Mouse (Mus musculus): Measurements from ENCODE around the gene Trmu. TPM values are rescaled to one million over a fixed set of nuclear protein-coding genes. Genes with fewer than 3 reads are reported as not detected.
A peak's percentile ranks its signal among the peaks of the same experiment; 100 is the strongest.
"Not testable (repeated sequence)": the region's sequence is repeated elsewhere in the genome, so short reads cannot be mapped to it uniquely, and the experiment has no call there.

Gene Trmu
- polyA plus RNA-seq, 1 experiment from 2014 or later, result 34.4 TPM

- peaks cover 92% of the 10 kb centered on the region for H3K36me3 ChIP-seq
- not testable (repeated sequence) for H3K4me3 ChIP-seq; H3K27me3 ChIP-seq (ENCODE audit: insufficient read depth, poor library complexity, severe bottlenecking); H3K4me1 ChIP-seq; DNase-seq (ENCODE audit: low spot score); H3K9me3 ChIP-seq; H3K27ac ChIP-seq
- WGBS, result 93% methylated on average over 7 of the region's 7 CpGs
These were observed 13.2 kb upstream of the Trmu start for GRCm38 (mm10) chr15:85865913-85866312.

DNA sequence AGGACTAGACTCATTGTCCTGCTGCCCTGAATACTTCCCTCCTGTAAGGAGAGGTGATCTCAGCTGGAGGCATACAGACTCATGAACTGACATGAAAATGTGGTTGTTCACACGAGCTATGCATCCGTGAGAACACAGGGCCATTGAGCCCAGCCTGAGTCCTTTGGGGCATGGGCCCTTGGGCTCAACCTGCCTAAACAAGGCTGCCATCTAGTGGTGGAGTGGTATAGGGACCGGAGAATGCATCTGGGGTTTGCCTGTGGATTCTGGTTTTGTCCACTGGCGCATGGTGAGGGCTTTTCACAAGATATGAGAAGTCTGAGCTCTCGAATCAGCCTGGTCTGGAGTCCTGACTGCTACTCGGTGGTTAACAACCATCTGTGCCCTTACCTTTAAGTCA is 11.4 kb upstream of the Trmu start:
- Histone ChIP-seq H3K4me3 (no peak overlapping the region), H3K36me3 (peaks cover 99% of the 10 kb centered on the region), H3K4me1 (no peaks in the 10 kb centered on the region), H3K27ac (no peak overlapping the region), H3K9me3 (no peaks in the 10 kb centered on the region), H3K27me3 (ENCODE audit: insufficient read depth, poor library complexity, severe bottlenecking) (no peaks in the 10 kb centered on the region)
- 59% methylated on average over 6 of the region's 6 CpGs for WGBS
- DNase-seq (ENCODE audit: low spot score), result peak; percentile 83

DNA sequence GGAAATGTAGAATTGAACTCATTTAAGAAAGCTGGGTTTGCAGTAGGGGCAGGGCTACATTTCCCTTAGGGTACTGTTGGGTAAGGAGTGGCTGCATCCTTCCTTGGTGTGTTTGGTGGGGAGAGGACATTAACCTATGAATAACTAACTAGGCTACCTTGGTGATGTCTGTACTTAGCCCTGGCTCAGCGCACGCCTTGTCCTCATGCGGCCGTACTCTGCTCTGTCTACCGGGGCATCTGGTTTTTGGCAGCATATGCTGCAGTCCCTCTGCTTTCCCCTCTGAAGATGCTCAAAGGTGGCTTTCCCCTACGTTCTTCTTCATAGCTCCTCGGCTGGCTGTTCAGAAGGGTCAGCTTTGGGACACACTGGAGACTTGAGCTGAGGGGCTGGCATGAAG is 1.8 kb upstream of the Trmu start:
- DNase-seq (ENCODE audit: low spot score), result no peak
- WGBS, result 91% methylated on average over 7 of the region's 7 CpGs
- H3K36me3 ChIP-seq, result peaks cover 49% of the 10 kb centered on the region

GRCm38 (mm10) chr15:85879498-85879895 is 385 bp downstream of the Trmu start:
- Histone ChIP-seq H3K4me1 (peaks cover 18% of the 10 kb centered on the region), H3K27me3 (ENCODE audit: insufficient read depth, poor library complexity, severe bottlenecking) (no peaks in the 10 kb centered on the region), H3K27ac (peak overlapping the region; percentile 91), H3K4me3 (peak overlapping the region; percentile 83), H3K9me3 (no peaks in the 10 kb centered on the region), H3K36me3 (peaks cover 48% of the 10 kb centered on the region)
- under 1% methylated on average over 18 of the region's 18 CpGs for WGBS
- no peak for DNase-seq (ENCODE audit: low spot score)

More for the DNA sequence above, 1.8 kb upstream of the Trmu start:
- Histone ChIP-seq H3K4me1 (peaks cover 18% of the 10 kb centered on the region), H3K9me3 (no peaks in the 10 kb centered on the region), H3K27ac (no peak overlapping the region), H3K4me3 (no peak overlapping the region), H3K27me3 (ENCODE audit: insufficient read depth, poor library complexity, severe bottlenecking) (no peaks in the 10 kb centered on the region)

DNA sequence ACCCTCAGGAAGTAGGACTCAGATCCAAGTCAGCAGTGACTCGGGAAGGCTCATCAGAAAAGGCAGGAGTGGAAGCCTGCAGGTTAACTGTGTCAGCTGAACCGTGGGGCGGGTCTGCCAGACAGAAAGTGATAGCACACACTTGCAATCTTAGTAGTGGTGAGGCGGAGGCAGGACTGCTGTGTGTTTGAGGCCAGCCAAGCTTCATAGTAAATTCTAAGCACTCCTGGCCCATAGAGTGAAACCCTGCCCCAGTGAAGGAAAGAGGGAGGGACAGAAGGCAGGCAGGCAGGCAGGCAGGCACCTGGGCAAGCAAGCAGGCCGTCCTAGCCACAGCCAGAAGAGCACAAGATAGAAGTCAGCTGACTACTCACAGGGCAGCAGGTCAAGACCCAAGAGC is 6.5 kb downstream of the Trmu start:
- DNase-seq (ENCODE audit: low spot score), result no peak
- no peaks in the 10 kb centered on the region for H3K4me1 ChIP-seq
- H3K9me3 ChIP-seq, result no peaks in the 10 kb centered on the region
- H3K27me3 ChIP-seq (ENCODE audit: insufficient read depth, poor library complexity, severe bottlenecking), result no peaks in the 10 kb centered on the region
- 82% methylated on average over 5 of the region's 5 CpGs for WGBS
- H3K27ac ChIP-seq, result no peak overlapping the region
- H3K36me3 ChIP-seq, result peaks cover 54% of the 10 kb centered on the region
- no peak overlapping the region for H3K4me3 ChIP-seq

GRCm38 (mm10) chr15:85889235-85889634 is 10.1 kb downstream of the Trmu start:
- no peak for DNase-seq (ENCODE audit: low spot score)
- H3K36me3 ChIP-seq, result peaks cover 72% of the 10 kb centered on the region
- WGBS, result 81% methylated on average over 4 of the region's 4 CpGs

DNA sequence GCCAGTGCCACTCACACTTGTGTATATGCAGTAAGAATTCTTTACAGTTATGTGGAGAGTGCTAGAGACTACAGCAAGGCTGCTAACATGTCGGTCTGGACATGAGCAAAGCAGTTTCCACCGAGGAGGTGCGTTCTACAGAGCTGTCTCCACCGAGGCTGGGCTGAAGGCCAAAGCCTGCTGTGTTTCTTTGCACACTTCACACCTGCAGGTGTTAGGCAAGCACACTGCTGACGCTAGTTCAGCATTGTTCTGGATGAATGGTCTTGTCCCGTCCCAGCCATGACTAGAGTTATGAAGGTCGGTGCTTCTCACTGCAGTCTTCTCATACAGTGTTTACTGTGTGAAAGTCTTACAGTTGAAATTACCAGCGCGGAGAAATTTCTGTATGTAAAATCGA is 12.9 kb downstream of the Trmu start:
- Histone ChIP-seq H3K9me3 (no peaks in the 10 kb centered on the region), H3K4me1 (no peaks in the 10 kb centered on the region), H3K27ac (no peak overlapping the region), H3K4me3 (no peak overlapping the region), H3K36me3 (peaks cover 73% of the 10 kb centered on the region), H3K27me3 (ENCODE audit: insufficient read depth, poor library complexity, severe bottlenecking) (no peaks in the 10 kb centered on the region)
- WGBS, result 84% methylated on average over 10 of the region's 10 CpGs
- no peak for DNase-seq (ENCODE audit: low spot score)

More at GRCm38 (mm10) chr15:85889235-85889634, 10.1 kb downstream of the Trmu start:
- no peaks in the 10 kb centered on the region for H3K4me1 ChIP-seq
- no peak overlapping the region for H3K27ac ChIP-seq
- no peaks in the 10 kb centered on the region for H3K27me3 ChIP-seq (ENCODE audit: insufficient read depth, poor library complexity, severe bottlenecking)
- H3K4me3 ChIP-seq, result no peak overlapping the region
- H3K9me3 ChIP-seq, result no peaks in the 10 kb centered on the region

- Histone ChIP-seq H3K27me3 (ENCODE audit: insufficient read depth, poor library complexity, severe bottlenecking) (no peaks in the 10 kb centered on the region), H3K27ac (no peak overlapping the region), H3K36me3 (peaks cover 80% of the 10 kb centered on the region), H3K9me3 (no peaks in the 10 kb centered on the region), H3K4me1 (no peaks in the 10 kb centered on the region), H3K4me3 (no peak overlapping the region)
- 82% methylated on average over 13 of the region's 13 CpGs for WGBS
- no peak for DNase-seq (ENCODE audit: low spot score)
These were observed 13.5 kb downstream of the Trmu start for GRCm38 (mm10) chr15:85892498-85893118.

DNA sequence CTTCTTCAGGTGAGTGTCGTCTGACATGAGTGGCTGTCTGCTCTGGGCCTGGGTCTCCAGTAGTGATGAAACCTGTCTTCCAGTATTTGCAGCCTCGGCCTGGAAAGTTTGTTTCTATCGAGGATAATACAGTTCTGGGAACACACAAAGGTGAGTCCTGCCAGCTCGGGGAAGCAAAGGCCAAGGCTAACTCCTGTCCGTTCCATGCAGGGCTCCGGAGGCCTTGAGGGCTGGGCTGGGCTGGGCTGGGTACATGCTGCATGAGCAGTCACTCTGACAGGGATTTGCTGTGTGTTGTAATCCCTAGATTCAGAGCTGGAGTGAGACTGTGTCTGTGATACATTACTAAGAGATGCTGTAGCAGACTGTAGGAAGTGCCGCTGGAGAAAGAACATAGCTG is 14.8 kb downstream of the Trmu start:
- DNase-seq (ENCODE audit: low spot score), result no peak
- Histone ChIP-seq H3K9me3 (no peaks in the 10 kb centered on the region), H3K27me3 (ENCODE audit: insufficient read depth, poor library complexity, severe bottlenecking) (no peaks in the 10 kb centered on the region), H3K4me1 (no peaks in the 10 kb centered on the region), H3K4me3 (no peak overlapping the region), H3K36me3 (peaks cover 88% of the 10 kb centered on the region), H3K27ac (no peak overlapping the region)
- 84% methylated on average over 7 of the region's 7 CpGs for WGBS

DNA sequence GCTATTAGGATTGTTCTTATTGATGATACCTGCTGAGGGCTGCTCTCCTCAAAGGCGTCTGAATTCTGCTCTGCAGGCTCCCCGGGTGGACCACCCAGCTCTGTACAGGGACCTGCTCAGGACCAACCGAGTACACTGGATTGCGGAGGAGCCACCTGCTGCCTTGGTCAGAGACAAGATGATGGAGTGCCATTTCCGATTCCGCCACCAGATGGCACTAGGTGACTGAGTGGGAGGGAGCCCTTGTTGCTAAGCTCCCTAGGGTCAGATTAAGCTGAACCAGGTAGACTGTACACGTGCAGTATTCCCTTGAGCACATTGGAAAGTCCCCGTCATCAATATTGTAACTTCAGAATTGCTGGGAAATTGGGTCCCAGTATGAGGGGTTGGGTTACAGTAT is 17.2 kb downstream of the Trmu start:
- H3K4me3 ChIP-seq, result no peak overlapping the region
- peaks cover 88% of the 10 kb centered on the region for H3K36me3 ChIP-seq
- WGBS, result 24% methylated on average over 8 of the region's 8 CpGs

DNA sequence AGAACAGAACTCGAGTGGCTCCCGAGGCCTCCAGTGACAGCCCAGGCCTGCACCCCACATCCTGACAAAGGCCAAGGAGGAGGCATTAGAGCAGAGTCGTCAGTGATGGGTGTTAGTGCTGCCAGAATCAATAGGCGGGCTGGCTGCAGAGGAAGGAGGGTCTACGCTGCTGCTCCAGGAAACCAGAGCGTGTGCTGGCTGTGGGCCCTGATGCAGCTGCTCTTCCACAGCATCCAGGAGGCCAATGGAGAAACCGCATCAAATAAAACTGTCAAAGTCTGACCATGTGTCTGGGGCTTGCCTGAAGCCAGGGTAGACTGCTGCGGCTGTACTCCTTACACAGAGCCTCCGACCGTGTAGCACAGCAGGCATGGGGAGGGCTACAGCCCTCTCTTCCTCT is 18.0 kb downstream of the Trmu start:
- WGBS, result 90% methylated on average over 10 of the region's 10 CpGs
- Histone ChIP-seq H3K36me3 (peaks cover 80% of the 10 kb centered on the region), H3K4me1 (peaks cover 12% of the 10 kb centered on the region), H3K4me3 (no peak overlapping the region), H3K27me3 (ENCODE audit: insufficient read depth, poor library complexity, severe bottlenecking) (no peaks in the 10 kb centered on the region), H3K27ac (no peak overlapping the region), H3K9me3 (no peaks in the 10 kb centered on the region)
- DNase-seq (ENCODE audit: low spot score), result no peak

More for the DNA sequence above, 17.2 kb downstream of the Trmu start:
- Histone ChIP-seq H3K4me1 (peaks cover 5% of the 10 kb centered on the region; the same call in 1 of the 2 replicates), H3K27ac (no peak overlapping the region), H3K9me3 (no peaks in the 10 kb centered on the region), H3K27me3 (ENCODE audit: insufficient read depth, poor library complexity, severe bottlenecking) (no peaks in the 10 kb centered on the region)
- DNase-seq (ENCODE audit: low spot score), result no peak

DNA sequence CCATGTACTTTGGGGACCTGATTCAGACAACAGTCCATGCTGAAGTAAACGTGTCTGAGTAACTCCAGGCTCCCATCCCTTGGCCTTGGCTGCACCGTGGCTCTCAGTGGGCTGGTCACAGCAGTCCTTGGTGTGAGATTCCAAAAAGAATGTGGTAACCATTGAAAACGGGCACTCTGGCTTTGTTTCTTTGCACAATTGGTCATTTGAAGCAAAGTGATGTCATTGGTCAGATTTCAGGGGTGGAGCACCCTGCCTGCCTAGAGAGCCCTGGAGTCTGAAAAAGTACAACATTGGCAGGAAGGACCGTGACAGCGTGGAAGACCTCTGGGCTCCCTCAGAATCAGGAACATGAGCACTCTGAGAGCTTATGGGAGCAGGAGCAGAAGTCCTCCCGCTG is 20.3 kb downstream of the Trmu start:
- H3K36me3 ChIP-seq, result peaks cover 57% of the 10 kb centered on the region
- 81% methylated on average over 6 of the region's 6 CpGs for WGBS
- H3K27ac ChIP-seq, result no peak overlapping the region
- no peaks in the 10 kb centered on the region; the same call in 1 of the 2 replicates for H3K27me3 ChIP-seq (ENCODE audit: insufficient read depth, poor library complexity, severe bottlenecking)
- no peaks in the 10 kb centered on the region for H3K9me3 ChIP-seq
- no peak overlapping the region for H3K4me3 ChIP-seq
- peaks cover 24% of the 10 kb centered on the region for H3K4me1 ChIP-seq
- DNase-seq (ENCODE audit: low spot score), result no peak

GRCm38 (mm10) chr15:85900318-85900717 is 21.2 kb downstream of the Trmu start:
- no peaks in the 10 kb centered on the region for H3K9me3 ChIP-seq
- H3K4me1 ChIP-seq, result peaks cover 24% of the 10 kb centered on the region
- no peak overlapping the region for H3K27ac ChIP-seq
- peaks cover 48% of the 10 kb centered on the region for H3K36me3 ChIP-seq
- WGBS, result 92% methylated on average over 8 of the region's 8 CpGs
- DNase-seq (ENCODE audit: low spot score), result no peak
- no peak overlapping the region for H3K4me3 ChIP-seq
- H3K27me3 ChIP-seq (ENCODE audit: insufficient read depth, poor library complexity, severe bottlenecking), result no peaks in the 10 kb centered on the region; the same call in 1 of the 2 replicates

DNA sequence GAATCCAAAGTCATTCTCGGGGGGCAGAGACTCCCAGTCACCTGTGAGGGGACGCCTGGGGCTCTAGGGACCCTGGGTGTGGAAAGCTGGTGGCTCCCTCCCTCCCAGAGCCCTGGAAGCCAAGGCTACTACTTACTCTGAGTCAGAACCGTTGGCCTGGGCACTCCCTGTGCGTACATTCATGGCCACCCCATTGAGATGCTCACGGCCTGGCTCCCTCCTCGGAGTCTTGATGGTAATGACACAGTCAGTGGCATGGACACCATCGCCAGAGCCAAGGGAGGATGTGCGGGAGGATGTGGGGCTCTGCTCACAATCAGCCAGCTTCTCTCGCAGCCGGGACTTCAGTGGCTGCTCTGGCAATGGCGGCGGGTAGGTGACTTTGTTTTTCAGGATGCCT is 21.7 kb downstream of the Trmu start:
- 76% methylated on average over 12 of the region's 12 CpGs for WGBS
- Histone ChIP-seq H3K27ac (no peak overlapping the region), H3K4me3 (no peak overlapping the region), H3K36me3 (peaks cover 43% of the 10 kb centered on the region), H3K4me1 (peaks cover 24% of the 10 kb centered on the region), H3K9me3 (no peaks in the 10 kb centered on the region), H3K27me3 (ENCODE audit: insufficient read depth, poor library complexity, severe bottlenecking) (no peaks in the 10 kb centered on the region; the same call in 1 of the 2 replicates)
- DNase-seq (ENCODE audit: low spot score), result no peak
